Mouse (Mus musculus) cerebellum, adult 11-12 months (tissue): ENCODE results near the gene Irgq.

Source experiments
- DNase-seq: peaks from one replicate; pipeline ENCODE4 v3.0.0; 2022

Irgq gene

DNA sequence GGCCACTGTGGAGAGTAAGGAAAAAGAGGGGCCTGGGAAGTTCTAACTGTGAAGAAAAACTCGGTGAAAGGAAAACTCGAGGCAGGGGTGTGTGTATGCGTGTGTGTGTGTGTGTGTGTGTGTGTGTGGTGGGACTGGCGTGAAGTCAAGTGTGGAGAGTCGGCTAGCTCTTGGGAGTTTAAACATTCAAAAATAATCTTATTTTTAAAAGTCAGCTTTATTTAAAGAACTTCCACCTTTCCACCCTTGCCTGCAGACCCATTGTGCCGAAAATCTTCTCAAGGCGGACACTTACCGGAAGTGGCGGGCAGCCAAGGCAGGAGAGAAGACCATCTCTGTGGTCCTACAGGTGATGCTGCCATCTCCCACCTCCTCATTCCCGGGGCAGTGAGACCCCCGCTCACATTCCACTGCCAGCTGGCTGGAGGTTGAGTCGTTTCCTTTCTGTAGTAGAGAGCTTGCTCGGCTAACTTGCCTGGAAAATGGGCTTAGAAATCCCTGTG lies 17.1 kb downstream of the Irgq start:
- DNase-seq = peak; percentile 69

DNA sequence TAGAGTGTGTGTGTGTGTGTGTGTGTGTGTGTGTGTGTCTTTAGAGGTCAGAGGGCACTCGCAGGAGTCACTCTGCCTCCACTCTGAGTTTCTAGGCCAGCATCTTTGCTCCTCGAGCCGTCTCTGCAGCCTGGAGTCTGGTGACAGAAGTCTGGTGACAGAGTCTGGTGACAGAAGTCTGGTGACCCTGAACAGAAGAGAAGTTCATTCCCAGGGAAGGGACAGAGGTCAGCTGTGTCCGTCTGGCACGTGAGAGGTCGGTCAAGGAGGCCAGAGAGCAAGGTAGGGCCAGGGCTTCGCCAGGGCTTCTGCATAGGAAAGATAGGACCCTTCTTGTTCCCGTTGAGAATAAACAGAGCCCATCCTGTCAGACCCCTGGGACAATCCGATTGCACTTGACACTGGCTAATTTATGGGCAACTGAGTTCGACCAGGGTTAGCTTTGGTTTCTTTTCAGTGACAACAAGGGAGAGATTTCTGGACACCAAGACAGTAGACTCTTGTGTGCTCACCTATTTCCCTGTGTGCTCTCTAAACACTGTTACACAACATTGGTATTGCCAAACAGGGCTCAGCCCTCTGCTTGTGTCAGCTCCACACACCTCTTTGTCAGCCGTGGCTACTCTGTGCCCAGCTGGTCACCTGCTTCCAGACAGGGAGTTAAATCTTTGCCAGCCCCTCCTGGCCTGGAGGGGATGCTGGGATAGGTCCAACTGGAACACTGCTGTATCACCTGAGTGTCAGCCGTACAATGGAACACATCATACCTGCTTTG lies 21.7 kb downstream of the Irgq start:
- DNase-seq = no peak

DNA sequence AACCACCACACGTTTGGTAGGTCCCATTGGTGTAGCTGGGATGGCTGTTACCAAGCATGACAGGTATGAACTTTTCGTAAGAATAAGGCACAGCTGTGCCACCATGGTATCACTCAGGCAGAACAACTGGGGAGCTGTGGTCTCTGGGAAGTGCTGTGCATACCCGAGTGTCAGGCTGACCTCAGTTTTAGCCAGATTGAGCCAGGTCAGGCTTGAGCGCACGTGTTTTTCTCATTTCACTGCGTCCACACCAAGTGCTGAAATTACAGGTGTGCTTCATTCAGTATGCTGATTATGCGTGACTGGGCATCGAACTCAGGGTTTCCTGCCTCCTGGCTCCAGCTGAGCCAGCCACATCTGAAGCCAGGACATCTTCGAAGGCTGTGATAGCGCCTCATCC lies 25.3 kb downstream of the Irgq start:
- DNase-seq = no peak

DNA sequence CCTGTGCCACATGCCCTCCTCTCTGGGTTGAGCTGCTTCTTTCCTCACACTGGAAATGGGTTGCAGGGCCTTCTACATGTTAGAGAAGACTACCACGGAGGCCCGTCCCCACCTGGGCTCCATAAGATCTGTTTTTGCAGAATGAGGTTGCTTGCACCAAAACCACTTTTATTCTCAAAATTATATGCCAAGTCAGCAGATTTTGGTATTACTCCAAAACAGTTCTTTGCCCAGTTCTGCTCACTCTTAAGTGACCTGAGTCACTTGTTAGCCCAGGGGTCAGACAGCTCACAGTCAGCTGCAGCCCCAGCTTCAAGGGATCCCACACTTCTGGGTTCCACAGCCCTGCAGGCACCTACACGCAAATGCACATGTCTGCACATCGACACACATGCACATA lies 31.0 kb downstream of the Irgq start:
- no peak for DNase-seq

DNA sequence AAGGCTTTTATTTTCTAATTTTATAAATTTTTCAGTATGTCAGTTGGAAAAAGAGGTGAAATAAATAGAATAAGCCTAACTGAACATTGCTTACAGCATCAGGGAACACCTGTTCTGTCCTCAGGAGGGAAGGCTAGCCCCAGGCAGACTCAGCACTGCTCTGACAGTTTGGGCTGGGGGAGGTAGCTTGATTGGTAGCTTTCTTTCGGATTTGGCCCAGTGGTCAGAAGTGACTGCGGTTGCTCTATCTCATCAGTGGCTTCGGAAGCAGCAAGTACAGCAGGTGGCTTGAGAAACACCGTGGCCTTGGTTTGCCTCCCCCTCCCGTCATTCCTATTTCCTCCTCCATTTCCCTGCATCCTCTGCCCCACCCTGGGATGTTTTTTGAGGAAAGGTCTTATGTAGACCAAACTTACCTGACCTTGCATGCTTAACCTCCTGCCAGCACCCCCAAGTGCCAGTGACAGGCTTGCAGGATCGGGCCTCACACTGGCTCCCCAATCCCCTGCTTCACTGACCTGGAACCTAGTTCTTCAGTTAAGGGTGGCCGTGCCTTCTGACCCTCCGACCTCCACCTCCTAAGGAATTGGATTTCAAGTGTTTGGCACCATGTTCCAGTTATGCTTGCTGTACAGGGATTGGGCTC lies 32.8 kb downstream of the Irgq start:
- DNase-seq = no peak

DNA sequence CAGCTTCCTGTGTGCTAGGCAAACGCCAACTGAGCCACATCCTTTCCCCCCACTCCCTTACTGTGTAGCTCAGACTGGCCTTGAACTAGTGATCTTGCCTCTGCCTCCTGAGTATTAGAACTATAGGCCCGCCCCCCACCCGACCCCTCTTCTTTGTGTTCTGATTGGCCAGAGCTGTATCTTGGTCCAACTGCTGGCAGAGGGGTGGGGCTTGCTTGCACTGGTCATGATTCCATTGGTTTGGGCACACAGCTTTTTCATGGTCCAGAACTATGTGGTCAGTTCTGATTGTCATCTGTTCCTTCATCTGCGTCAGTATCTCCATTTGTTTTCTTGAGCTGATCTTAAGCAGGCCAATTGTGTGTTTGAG lies 33.3 kb downstream of the Irgq start:
- DNase-seq = no peak

DNA sequence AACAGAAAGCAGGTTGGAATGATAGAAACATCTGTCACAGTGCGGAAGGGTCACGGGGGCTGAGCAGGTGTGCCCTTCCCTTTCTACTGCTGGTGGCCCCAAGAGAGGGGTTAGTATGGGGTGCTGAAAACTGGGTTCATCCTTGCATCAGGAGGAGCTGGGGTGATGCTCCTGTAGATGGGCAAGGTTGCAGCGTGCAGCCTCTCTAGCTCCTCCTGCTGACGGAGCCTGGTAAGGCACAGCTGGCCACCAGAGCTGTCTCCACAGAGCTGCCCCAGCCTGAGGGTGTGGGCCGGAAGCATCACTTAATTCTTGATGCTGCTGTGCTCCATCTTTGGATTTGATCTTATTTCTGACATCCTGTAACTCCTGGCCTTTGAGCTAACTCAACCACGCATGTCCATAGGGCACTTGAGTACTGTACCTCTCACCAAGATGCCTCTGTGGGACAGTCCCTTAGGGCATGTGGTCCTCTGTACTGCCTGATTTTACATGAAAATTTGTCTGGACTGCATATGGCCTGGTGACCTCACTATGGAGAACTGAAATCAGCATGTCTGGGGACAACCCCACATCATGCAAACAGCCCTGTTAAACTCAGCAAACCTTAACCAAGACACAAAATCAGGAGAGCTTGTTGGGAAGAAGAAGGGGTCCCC lies 34.2 kb downstream of the Irgq start:
- peak; percentile 54 for DNase-seq

DNA sequence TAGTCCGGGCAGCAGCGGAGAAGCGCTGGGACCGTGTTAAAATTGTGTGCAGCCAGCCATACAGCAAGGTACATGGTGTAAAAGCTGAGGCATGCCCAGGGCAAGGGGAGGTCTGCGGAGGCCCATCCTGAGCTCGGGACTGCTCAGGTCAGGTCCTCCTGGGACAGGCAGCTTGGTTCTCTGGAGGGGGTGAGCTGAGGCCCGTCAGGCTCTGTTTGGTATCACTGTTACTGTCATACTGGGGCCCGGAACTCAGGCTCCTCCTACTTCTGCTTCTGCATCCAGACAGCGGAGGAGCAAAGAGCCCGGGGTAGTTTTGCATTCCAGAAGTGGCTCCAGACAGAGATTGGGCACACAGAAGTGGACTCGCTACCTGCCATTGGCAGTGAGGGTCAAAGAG lies 35.1 kb downstream of the Irgq start:
- DNase-seq = no peak

DNA sequence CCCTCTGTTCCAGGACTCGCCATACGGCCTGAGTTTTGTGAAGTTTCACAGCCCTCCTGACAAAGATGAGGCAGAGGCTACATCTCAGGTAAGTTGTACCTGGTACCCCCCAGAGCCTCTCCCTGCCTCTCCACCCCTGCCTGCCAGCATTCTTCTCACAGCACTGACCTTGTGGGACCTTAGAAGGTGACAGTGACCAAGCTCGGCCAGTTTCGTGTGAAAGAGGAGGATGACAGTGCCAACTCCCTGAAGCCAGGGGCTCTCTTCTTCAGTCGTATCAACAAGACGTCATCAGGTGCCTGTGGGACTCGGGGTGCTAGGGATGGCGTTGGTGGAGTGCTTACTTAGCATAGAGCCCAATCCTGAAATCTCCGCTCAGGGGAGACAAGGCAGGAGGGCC lies 35.7 kb downstream of the Irgq start:
- DNase-seq = no peak

DNA sequence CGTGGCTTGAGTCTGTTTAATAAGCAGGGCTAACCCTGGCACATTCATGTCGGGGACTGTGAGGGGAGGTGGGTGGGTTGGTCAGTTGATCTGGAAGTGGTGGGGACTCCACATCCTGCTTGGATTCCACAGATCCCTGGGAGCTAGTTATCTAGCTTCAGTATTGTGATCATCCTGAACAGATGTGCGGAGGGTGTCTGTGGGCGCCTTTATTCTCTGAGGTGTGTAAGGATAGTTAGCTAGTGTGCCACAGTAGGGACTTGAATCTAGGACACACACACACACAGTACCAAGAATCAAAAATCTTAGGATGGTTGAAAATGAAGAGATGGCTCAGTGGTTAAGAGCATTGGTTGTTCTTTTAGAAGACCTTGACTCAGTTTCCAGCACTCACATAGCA lies 38.0 kb downstream of the Irgq start:
- no peak for DNase-seq

DNA sequence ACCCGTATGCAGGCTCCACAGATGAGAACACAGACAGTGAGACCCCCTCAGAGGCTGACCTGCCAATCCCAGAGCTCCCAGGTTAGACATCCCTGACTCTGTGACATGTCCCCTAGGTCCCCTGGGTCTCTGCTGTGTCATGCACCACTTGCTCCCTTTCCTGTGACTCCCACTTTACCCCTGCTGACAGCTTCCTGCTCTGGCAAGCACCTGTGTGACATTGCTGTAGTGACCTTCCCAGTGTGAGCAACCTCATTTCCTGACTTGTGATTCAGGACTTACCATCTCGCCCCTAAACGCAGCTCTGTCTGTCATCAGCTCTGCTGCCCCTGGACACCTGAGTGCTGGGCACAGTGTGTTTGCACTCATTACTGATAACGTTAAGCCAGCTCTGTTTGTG lies 40.6 kb downstream of the Irgq start:
- DNase-seq = no peak

DNA sequence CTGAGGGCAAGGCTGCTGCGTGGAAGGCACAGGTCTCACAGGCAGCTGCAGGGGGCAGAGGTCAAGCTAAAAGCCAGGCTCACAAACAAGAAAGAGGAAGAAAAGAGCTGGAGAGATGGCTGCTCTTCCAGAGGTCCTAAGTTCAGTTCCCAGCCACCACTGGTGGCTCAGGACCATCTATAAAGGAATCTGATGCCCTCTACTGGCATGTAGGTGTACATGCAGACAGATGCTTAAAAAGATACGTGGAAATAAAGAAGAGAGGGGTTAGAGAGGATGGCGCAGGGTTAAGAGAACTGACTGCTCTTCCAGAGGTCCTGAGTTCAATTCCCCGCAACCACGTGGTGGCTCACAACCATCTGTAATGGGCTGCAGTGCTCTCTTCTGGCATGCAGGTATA lies 42.0 kb downstream of the Irgq start:
- DNase-seq = no peak

DNA sequence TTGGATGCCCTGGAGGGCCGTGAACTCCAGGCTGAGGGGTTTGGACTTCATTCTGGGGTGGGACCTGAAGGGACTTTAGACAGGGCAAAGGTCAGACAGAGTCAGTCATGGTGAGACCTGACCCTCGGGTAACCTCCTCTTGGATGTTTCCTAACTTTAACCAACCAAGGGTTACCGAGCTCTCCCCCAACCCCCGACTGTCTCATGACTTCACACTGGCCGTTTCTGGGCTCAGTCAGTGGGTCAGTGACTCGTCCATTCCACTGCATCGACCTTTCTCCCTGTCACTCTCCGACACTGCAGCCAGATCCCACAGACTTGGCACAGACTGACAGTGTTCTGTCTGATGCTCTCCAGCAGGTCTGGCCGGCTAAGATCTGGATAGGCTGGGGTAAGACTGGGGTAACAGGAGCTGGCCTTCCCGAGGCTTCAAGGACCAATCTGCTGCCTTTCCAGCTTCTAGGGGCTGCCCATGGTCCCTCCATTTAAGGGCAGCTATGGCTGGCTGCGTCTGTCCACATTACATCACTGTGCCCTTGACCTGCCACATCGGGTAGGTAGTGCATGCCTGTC lies 43.8 kb downstream of the Irgq start:
- no peak for DNase-seq

DNA sequence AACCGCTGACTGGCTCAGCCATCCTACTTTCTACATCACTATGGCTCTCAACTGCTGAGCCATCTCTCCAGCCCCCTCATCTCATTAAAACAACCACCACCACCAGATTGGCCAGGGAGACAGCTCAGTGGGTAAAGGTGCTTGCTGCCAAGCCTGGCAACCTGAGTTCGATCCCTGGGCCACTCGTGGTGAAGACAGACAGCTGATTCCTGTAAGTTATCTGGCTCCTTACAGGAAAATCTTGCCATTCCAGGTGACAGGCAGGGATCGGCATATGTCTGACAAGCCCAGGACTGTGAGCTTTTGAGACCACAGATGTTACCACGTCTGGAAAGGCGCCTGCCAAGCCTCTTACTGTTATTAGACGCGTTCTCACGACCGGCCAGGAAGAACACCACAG lies 47.3 kb downstream of the Irgq start:
- no peak for DNase-seq

DNA sequence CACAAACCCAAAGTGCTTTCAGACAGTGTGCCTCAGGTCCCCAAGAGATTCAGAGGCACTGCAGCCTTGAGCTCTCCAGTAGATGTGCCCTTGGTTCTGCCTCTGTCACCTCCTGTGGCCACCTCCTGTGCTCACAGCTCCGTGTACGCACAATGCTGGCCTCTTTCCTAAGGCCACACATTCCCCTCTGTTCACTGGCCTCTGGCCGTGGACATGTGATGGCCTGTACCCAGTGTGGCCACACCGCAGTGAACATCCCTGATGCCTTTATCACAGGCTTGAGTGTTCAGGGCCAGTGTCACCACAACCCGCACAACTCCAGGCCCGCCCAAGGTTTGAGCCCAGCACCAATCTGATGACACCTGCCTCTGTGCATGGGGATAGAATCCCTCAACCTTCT lies 54.4 kb downstream of the Irgq start:
- DNase-seq = no peak

DNA sequence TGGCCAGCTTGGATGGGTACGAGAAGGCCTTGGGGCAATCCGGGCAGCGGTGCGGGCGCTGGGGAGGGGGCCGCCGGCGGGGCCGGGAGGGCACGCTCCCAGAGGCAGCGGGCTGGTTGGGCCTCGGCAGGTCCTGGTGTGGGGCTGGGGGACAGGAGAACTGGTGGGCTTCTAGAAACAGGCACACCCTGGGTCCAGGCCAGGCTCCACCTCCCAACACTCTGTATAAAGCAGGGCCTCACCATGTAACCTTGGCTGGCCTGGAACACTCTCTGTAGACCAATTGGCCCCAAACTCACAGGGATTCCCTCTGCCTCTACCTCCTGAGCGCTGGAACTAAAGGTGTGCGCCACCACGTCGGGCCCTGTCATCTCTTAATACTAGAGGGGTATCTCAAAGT lies 55.5 kb downstream of the Irgq start:
- no peak for DNase-seq

DNA sequence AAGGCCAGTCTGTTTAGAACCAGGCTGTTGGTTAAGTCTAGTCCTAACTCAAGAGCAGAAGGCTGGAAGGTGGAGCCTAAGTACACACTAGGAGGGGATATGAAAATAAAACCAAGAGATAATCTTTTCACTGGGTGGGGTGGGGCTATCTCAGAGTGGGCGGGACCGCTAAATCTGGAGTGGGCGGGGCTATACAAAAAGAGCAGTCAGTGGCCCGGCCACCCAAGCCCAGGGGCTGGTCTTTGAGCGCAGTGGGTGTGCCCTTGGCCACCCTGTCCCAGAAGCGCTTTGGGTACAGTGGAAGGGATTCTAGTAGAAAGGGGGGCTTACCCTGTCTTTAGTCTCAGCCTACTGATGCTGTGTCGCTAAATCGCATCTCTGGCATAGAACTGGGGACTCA lies 56.3 kb downstream of the Irgq start:
- DNase-seq = no peak

DNA sequence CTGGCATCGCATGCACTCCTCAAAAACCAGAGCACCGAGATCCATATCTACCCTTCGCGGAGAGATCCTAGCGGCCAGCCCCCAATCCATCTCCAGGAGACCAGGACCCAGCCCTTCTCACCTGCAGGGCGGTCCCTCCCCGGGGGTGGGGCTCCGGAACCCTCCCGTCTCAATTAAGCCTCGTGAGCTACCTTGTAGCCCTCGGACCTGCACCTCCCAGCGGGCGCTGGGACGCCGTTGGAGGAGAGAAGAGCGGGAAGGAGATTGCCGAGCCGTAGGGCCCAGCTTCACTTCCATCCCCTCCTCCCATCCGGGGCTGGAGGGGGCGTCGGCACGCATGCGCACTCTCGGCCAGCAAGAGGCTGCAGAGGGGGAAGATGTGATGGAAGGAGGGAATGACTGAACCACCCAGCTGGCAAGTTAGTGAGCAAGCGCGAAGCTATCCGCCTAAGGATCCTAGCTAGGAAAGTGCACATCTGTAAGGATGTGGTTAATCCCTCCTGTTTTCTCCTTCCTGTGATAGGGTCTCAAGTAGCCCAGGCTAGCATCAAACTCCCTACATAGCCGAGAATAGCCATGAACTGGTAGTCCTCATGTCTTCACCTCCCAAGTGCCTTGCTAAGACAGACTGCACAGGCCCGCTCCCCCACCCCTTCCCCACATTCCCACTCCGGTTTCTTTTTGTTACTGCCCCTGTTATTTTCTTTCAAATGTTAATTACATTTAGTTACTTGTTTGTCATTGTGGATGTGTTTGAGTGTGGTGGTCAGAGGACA lies 57.0 kb downstream of the Irgq start, which contains the start of the genes Ethe1 and Zfp575:
TSS of gene Ethe1 (plus strand) at position 214 of the 776 bp plus-strand sequence.
TSS of gene Zfp575 (minus strand) at position 312 of the 776 bp plus-strand sequence.
- peak; percentile 51 for DNase-seq
